Mouse (Mus musculus): ENCODE results near the gene Msh5. TPM values are rescaled to one million over a fixed set of nuclear protein-coding genes. Genes with fewer than 3 reads are reported as not detected.
"Not testable (repeated sequence)": the region's sequence is repeated elsewhere in the genome, so short reads cannot be mapped to it uniquely, and the experiment has no call there.

Gene Msh5
- polyA plus RNA-seq, 1 experiment from 2014 or later = 3.0 TPM

GRCm38 (mm10) chr17:35016791-35017705, 29.5 kb downstream of the Msh5 start:
- no peak for ATAC-seq (ENCODE audit: insufficient number of reproducible peaks, low FRiP score, low TSS enrichment, low read depth)
- peak overlapping the region; percentile 35; the same call in 1 of the 2 replicates for H3K27ac ChIP-seq
- no peaks in the 10 kb centered on the region for H3K27me3 ChIP-seq
- WGBS = 79% methylated on average over 10 of the region's 10 CpGs
- no peak overlapping the region for H3K9ac ChIP-seq
- no peak overlapping the region for H3K4me3 ChIP-seq
- no peaks in the 10 kb centered on the region for H3K9me3 ChIP-seq
- H3K4me1 ChIP-seq = peaks cover 19% of the 10 kb centered on the region
- H3K4me2 ChIP-seq = no peak overlapping the region
- peaks cover 48% of the 10 kb centered on the region for H3K36me3 ChIP-seq

DNA sequence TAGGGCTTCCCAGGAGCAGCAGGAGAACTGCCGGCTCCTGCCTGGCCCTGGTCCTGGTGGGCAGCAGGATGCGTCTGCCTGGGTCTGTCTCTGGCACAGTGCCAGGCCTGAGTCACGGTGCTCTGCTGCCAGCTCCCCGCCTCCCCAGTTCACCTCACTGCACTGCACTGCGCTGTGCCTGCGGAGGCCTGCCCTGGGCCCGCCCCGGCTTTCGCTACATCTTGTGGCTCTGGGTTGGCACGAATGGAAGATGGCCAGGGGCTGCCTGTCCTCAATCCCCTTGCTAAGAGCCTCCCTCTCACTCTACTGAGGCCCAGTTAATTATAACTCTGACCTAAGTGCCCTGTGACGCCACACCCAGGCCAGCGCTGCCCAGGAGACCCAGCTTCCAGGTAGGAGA, 30.2 kb downstream of the Msh5 start, which contains the start of gene Vwa7:
TSS of gene Vwa7 (plus strand) at position 204 of the 400 bp plus-strand sequence.
- no peak within 1 kb of the TSS for H3K4me2 ChIP-seq
- ATAC-seq (ENCODE audit: insufficient number of reproducible peaks, low FRiP score, low TSS enrichment, low read depth) = no peak
- no peaks in the 10 kb centered on the region for H3K27me3 ChIP-seq
- no peaks in the 10 kb centered on the region for H3K9me3 ChIP-seq
- no peak within 1 kb of the TSS for H3K4me3 ChIP-seq
- no peak within 1 kb of the TSS for H3K9ac ChIP-seq
- peaks cover 54% of the 10 kb centered on the region for H3K36me3 ChIP-seq
- 57% methylated on average over 12 of the region's 12 CpGs for WGBS
- H3K27ac ChIP-seq = peak within 1 kb of the TSS; percentile 35
- H3K4me1 ChIP-seq = peaks cover 16% of the 10 kb centered on the region

GRCm38 (mm10) chr17:35015296-35015695, 31.2 kb downstream of the Msh5 start:
- Histone ChIP-seq H3K4me3 (no peak overlapping the region), H3K9me3 (no peaks in the 10 kb centered on the region), H3K4me2 (no peak overlapping the region), H3K9ac (no peak overlapping the region), H3K27me3 (no peaks in the 10 kb centered on the region), H3K4me1 (peaks cover 14% of the 10 kb centered on the region), H3K27ac (no peak overlapping the region), H3K36me3 (peaks cover 65% of the 10 kb centered on the region)
- 90% methylated on average over 16 of the region's 16 CpGs for WGBS
- no peak for ATAC-seq (ENCODE audit: insufficient number of reproducible peaks, low FRiP score, low TSS enrichment, low read depth)

- H3K9ac ChIP-seq = no peak overlapping the region
- WGBS = 83% methylated on average over 6 of the region's 6 CpGs
- no peaks in the 10 kb centered on the region for H3K9me3 ChIP-seq
- no peaks in the 10 kb centered on the region for H3K27me3 ChIP-seq
- H3K4me1 ChIP-seq = peaks cover 14% of the 10 kb centered on the region
- H3K36me3 ChIP-seq = peaks cover 84% of the 10 kb centered on the region
- no peak overlapping the region for H3K27ac ChIP-seq
- H3K4me2 ChIP-seq = no peak overlapping the region
- ATAC-seq (ENCODE audit: insufficient number of reproducible peaks, low FRiP score, low TSS enrichment, low read depth) = no peak
- no peak overlapping the region for H3K4me3 ChIP-seq
Measured at GRCm38 (mm10) chr17:35013221-35013620, 33.3 kb downstream of the Msh5 start.

DNA sequence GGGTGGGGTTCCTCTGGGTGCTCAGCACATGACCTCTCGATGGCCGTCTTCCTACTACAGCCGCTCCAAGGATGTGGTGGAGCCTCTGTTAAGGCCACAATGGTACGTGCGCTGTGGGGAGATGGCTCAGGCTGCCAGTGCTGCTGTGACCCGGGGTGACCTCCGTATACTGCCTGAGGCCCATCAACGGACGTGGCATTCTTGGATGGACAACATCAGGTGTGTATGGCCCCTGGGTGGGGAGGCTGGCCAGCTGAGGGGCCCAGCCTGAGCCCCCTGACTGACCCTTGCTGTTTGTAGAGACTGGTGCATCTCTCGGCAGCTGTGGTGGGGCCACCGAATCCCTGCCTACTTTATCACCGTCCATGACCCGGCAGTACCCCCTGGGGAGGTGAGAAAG, 34.1 kb downstream of the Msh5 start:
- 84% methylated on average over 13 of the region's 13 CpGs for WGBS
- H3K36me3 ChIP-seq = peaks cover 92% of the 10 kb centered on the region
- no peaks in the 10 kb centered on the region for H3K9me3 ChIP-seq
- no peak overlapping the region for H3K4me2 ChIP-seq
- H3K9ac ChIP-seq = no peak overlapping the region
- no peaks in the 10 kb centered on the region for H3K27me3 ChIP-seq
- H3K27ac ChIP-seq = no peak overlapping the region
- ATAC-seq (ENCODE audit: insufficient number of reproducible peaks, low FRiP score, low TSS enrichment, low read depth) = no peak
- peaks cover 14% of the 10 kb centered on the region for H3K4me1 ChIP-seq
- H3K4me3 ChIP-seq = no peak overlapping the region

- Histone ChIP-seq H3K4me1 (peaks cover 10% of the 10 kb centered on the region), H3K9me3 (no peaks in the 10 kb centered on the region), H3K36me3 (peaks cover 98% of the 10 kb centered on the region), H3K27ac (no peak overlapping the region), H3K4me2 (no peak overlapping the region), H3K27me3 (no peaks in the 10 kb centered on the region), H3K4me3 (no peak overlapping the region), H3K9ac (no peak overlapping the region)
- 94% methylated on average over 8 of the region's 8 CpGs for WGBS
- no peak for ATAC-seq (ENCODE audit: insufficient number of reproducible peaks, low FRiP score, low TSS enrichment, low read depth)
Measured at GRCm38 (mm10) chr17:35011440-35011839, 35.1 kb downstream of the Msh5 start.

DNA sequence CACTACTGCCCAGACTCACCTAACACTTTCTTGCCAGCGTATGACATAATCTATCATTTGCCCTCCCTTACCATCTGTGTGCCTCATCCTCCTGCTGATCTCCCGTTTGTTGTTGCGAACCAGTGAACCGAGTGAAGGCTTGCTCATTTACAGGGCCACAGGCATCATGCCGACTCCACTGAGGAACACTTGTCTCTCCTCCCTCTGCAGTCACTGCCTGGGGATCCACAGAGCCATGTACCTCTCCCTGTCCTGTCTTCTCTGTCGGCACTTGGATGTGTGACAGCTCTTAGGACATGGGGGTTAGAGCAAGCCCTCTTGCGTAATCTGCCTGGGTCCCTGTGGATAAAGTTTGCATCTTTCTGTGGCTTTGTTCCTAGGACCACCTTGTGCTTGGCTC, 37.0 kb downstream of the Msh5 start:
- Histone ChIP-seq H3K4me1 (no peaks in the 10 kb centered on the region), H3K4me3 (no peak overlapping the region), H3K36me3 (peaks cover 95% of the 10 kb centered on the region), H3K4me2 (no peak overlapping the region), H3K27me3 (no peaks in the 10 kb centered on the region), H3K9me3 (no peaks in the 10 kb centered on the region), H3K9ac (no peak overlapping the region), H3K27ac (no peak overlapping the region)
- no peak for ATAC-seq (ENCODE audit: insufficient number of reproducible peaks, low FRiP score, low TSS enrichment, low read depth)
- 87% methylated on average over 7 of the region's 7 CpGs for WGBS

DNA sequence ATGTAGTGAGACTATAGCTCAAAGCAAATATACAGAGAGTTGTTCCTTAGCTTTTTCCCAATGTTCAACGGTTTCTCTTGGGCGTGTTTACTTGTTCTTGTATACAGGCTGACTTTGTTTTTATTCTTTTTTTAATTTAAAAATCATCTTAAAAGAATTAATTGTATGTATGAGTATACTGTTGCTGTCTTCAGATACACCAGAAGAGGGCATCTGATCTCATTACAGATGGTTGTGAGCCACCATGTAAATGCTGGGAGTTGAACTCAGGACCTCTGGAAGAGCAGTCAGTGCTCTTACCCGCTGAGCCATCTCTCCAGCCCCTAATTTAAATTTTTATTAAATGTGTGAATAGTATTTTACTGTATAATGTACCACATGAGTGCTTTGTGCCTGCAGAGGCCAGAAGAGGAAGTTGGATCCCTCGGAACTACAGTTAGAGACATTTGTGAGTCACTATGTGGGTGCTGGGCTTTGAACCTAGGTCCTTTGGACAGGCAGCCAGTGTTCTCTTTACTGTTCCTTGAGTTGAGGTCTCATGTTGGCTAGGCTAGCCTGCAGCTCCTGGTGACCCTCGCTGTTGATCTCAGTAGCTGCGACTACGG, 39.1 kb downstream of the Msh5 start:
- Histone ChIP-seq H3K4me3 (no peak overlapping the region), H3K4me1 (peaks cover 10% of the 10 kb centered on the region), H3K4me2 (no peak overlapping the region), H3K27me3 (no peaks in the 10 kb centered on the region), H3K27ac (no peak overlapping the region), H3K9me3 (no peaks in the 10 kb centered on the region), H3K9ac (no peak overlapping the region), H3K36me3 (peaks cover 81% of the 10 kb centered on the region)
- no peak for ATAC-seq (ENCODE audit: insufficient number of reproducible peaks, low FRiP score, low TSS enrichment, low read depth)
- WGBS = 94% methylated on average over 7 of the region's 7 CpGs

- H3K4me3 ChIP-seq; ATAC-seq (ENCODE audit: insufficient number of reproducible peaks, low FRiP score, low TSS enrichment, low read depth); H3K27me3 ChIP-seq; H3K9me3 ChIP-seq; H3K4me2 ChIP-seq; H3K27ac ChIP-seq; H3K9ac ChIP-seq: not testable (repeated sequence)
- Histone ChIP-seq H3K4me1 (peaks cover 18% of the 10 kb centered on the region), H3K36me3 (peaks cover 65% of the 10 kb centered on the region)
- 91% methylated on average over 5 of the region's 5 CpGs for WGBS
Measured at GRCm38 (mm10) chr17:35005902-35006301, 40.6 kb downstream of the Msh5 start.

GRCm38 (mm10) chr17:35005158-35005557, 41.4 kb downstream of the Msh5 start:
- no peak for ATAC-seq (ENCODE audit: insufficient number of reproducible peaks, low FRiP score, low TSS enrichment, low read depth)
- WGBS = 92% methylated on average over 10 of the region's 10 CpGs
- Histone ChIP-seq H3K27me3 (no peaks in the 10 kb centered on the region), H3K36me3 (peaks cover 57% of the 10 kb centered on the region), H3K4me2 (no peak overlapping the region), H3K27ac (no peak overlapping the region), H3K9me3 (no peaks in the 10 kb centered on the region), H3K9ac (no peak overlapping the region), H3K4me1 (peaks cover 18% of the 10 kb centered on the region), H3K4me3 (no peak overlapping the region)

GRCm38 (mm10) chr17:35004075-35004717, 42.3 kb downstream of the Msh5 start:
- H3K27me3 ChIP-seq = no peaks in the 10 kb centered on the region
- H3K4me3 ChIP-seq = no peak overlapping the region
- WGBS = 96% methylated on average over 17 of the region's 17 CpGs
- H3K27ac ChIP-seq = no peak overlapping the region
- no peak for ATAC-seq (ENCODE audit: insufficient number of reproducible peaks, low FRiP score, low TSS enrichment, low read depth)
- no peaks in the 10 kb centered on the region for H3K9me3 ChIP-seq
- peaks cover 49% of the 10 kb centered on the region for H3K36me3 ChIP-seq
- H3K4me1 ChIP-seq = peaks cover 28% of the 10 kb centered on the region
- H3K9ac ChIP-seq = no peak overlapping the region
- no peak overlapping the region for H3K4me2 ChIP-seq

All from limb, embryonic 15.5 days (tissue).